Mouse (Mus musculus): ENCODE results near the gene Vmn1r2. TPM values are rescaled to one million over a fixed set of nuclear protein-coding genes. Genes with fewer than 3 reads are reported as not detected.
"Not testable (repeated sequence)": the region's sequence is repeated elsewhere in the genome, so short reads cannot be mapped to it uniquely, and the experiment has no call there.

Vmn1r2 gene
- not detected in 2 replicates for total RNA-seq (2021)
- long read RNA-seq, experiment 1: 0 reads
- long read RNA-seq, experiment 2: 0 reads

DNA sequence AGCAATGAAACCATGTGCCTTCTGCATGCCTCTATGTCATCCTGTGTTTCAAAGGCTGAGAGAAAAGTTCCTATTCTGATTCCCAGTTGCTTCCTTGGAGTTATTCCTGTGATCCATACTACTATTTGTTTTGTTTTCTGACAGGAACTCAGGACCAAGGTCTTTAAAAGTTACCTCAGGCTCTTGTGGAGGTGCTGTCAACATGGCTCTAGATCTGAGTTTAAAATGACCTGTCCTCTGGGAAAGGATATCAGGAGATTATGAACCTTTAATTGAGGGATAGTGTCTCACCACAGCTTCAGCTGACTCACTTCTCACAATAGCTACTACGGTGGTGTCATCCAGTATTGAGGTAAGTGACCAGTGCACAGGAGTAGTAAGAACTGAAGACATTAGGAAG lies at the start of gene Vmn1r2:
Gene Vmn1r2, plus strand, starts transcription at position 301 of the 400 bp plus-strand sequence.
- DNase-seq: not testable (repeated sequence)

DNA sequence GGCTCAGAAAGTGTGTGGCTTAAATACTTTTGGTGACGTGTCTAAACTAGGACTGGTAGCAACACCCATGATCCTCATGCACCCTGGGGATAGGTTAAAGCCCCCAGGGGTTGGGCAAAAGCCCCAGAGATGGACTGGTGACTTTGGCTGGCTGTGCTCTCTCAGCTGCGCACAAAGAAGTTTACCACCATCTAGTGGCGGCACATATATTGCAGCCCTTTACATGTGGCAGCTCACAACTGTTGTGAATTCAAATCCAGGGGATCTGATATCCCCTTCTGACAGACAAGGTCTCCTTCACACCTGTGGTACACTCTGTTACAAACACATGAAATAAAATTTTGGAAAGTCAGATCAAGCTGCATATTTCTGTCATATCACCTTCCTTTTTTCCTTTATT lies 19.2 kb upstream of the Vmn1r2 start:
- not testable (repeated sequence) for DNase-seq

DNA sequence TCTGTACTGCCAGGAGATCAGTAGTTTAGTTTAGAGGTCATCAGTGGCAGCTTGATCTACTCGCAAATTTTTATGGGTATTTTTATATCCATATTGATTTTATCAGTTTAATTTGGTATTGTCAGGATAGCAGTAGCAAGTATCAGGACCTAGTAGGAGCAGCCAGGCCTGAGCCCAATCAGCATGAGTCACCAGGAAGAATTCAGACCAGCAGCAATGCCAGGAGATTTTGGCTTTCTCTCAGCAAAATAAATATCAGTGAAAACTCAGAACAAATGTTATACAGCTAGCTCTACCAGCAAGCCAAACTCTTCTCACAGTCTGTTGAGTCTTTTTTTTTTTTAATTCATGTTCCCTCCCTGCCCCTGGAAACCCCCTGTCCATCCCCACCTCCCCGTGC lies 13.8 kb upstream of the Vmn1r2 start:
- peak; percentile 10 for DNase-seq

DNA sequence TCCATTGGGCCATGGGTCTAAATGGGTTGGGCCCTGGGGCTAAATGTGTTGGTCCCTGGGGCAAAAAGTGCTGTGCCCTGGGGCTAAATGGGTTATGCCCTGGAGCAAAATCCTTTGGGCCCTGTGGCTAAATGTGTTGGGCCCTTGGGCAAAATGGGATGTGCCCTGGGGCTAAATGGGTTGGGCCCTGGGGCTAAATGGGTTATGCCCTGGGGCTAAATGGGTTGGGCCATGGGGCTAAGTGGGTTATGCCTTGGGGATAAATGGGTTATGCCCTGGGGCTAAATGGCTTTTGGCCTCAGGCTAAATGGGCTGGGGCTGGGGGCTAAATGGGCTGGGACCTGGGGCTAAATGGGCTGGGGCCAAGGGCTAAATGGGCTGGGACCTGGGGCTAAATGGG lies 2.7 kb upstream of the Vmn1r2 start:
- DNase-seq: peak; percentile 3

DNA sequence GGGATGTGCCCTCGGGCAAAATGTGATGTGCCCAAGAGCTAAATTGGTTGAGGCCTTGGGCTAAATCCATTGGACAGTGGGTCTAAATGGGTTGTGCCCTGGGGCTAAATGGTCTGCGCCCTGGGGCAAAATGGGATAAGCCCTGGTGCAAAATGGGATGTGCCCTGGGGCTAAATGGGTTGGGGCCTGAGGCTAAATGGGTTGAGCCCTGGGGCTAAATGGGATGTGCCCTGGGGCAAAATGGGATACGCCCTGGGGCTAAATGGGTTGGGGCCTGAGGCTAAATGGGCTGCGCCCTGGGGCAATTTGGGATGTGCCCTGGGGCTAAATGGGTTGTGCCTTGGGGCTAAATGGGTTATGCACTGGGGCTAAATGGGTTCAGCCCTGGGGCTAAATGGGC lies 2.1 kb upstream of the Vmn1r2 start:
- DNase-seq: peak; percentile 23

DNA sequence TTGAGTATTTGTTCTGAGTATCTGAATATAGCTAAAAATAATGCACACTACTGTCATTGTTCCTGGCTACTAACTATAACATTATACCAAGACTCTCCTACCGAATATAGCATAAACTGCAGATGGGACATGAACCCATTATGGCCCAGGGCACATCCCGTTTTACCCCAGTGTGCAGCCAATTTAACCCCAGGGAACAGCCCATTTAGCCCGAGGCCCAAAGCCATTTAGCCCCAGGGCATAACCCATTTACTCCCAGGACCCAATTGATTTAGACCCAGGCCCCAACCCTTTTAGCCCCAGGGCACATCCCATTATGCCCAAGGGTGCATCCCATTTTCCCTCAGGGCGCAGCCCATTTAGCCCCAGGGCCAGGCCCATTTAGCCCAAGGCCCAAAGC lies 7.5 kb downstream of the Vmn1r2 start:
- DNase-seq: not testable (repeated sequence)

DNA sequence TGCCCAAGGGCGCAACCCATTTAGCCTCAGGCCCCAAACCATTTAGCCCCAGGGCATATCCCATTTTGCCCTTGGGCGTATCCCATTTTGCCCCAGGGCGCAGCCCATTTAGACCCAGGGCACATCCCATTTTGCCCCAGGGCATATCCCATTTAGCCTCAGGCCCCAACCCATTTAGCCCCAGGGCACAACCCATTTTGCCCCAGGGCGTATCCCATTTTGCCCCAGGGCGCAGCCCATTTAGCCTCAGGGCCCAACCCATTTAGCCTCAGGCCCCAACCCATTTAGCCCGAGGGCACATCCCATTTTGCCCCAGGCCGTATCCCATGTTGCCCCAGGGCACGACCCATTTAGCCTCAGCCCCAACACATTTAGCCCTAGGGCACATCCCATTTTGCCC lies 8.6 kb downstream of the Vmn1r2 start:
- not testable (repeated sequence) for DNase-seq

DNA sequence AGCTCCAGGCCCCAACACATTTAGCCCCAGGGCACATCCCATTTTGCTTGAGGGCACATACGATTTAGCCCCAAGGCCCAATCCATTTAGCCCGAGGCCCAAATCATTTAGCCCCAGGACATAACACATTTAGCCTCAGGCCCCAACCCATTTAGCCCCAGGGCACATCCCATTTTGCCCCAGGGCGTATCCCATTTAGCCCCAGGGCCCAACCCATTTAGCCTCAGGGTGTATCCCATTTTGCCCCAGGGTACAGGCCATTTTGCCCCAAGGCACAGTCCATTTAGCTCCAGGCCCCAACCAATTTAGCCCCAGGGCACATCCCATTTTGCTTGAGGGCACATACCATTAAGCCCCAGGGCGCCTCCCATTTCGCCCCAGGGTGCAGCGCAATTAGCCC lies 9.1 kb downstream of the Vmn1r2 start:
- not testable (repeated sequence) for DNase-seq

DNA sequence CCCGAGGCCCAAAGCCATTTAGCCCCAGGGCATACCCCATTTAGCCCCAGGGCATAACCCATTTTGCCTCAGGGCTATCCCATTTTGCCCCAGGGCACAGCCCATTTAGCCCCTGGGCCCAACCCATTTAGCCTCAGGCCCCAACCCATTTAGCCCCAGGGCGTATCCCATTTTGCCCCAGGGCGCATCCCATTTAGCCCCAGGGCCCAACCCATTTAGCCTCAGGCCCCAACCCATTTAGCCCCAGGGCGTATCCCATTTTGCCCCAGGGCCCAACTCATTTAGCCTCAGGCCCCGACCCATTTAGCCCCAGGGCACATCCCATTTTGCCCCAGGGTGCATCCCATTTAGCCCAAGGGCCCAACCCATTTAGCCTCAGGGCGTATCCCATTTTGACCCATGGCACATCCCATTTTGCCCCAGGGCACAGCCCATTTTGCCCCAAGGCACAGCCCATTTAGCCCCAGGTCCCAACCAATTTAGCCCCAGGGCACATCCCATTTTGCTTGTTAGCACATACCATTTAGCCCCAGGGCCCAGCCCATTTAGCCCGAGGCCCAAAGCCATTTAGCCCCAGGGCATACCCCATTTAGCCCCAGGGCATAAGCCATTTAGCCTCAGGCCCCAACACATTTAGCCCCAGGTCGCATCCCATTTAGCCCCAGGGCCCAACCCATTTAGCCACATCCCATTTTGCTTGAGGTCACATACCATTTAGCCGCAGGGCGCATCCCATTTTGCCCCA lies 9.8 kb downstream of the Vmn1r2 start:
- DNase-seq: not testable (repeated sequence)

DNA sequence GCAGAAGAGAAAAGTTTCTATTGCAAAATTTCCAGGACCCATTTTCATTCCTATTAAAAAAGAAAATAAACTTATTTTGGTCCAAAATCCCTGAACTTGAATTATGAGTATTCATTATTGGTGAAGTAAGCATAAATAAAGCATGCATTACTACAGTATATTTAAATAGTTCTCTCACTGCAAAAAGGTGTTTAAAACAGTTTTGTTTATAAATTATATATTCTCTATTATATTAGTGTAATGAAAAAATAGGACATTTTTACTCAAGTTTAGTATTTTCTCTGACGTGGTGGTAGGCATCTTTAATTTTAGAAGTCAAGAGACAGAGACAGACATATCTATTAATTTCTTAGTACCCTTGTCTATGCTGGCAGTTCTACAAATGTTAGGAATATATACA lies 18.1 kb downstream of the Vmn1r2 start, which contains the start of gene Vmn1r3:
Gene Vmn1r3, minus strand, starts transcription at position 101 of the 400 bp plus-strand sequence.
- DNase-seq: not testable (repeated sequence)

DNA sequence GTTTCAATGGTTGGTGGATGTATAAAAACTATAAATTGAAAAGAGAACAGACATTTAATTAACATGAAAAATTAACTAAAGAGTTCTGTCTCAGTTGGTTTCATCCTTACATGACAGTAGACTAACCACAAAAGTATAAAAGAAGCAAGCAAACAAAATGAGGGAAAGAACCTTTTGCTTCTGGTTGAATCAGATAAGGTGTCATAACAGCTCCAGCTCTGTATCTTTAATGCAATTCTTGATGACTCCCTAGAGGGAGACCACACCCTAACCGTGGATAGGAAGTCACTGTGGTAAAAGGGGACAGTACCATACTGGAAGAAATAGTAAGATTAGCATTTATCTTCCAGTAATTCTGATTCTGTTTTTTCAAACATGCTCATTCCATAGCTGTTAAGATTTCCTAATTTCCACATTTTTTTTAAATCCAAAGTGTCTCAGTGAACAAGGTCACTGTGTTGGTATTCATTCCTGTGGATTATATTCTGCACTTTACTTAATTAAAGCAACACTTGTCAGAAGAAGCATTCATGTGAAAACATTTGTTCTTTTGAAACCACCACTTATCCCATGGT lies 42.6 kb downstream of the Vmn1r2 start:
- DNase-seq: not testable (repeated sequence)

DNA sequence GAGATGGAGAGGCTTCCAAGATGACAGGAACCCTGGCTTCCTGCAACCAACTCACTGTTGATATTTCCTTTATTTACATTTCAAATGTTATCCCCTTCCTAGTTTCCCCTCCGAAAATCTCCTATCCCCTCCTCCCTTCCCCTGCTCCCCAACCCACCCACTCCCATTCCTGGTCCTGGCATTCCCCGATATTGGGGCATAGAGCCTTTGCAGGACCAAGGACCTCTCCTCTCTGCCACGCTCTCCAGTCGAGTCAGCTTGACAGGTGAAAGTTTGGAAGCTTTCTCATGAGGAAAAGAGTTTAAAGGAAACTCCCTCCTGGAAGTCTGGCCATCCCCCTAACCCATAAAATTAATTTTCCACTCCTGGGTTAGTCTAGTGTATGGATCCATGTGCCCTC lies 46.2 kb downstream of the Vmn1r2 start:
- DNase-seq: not testable (repeated sequence)

DNA sequence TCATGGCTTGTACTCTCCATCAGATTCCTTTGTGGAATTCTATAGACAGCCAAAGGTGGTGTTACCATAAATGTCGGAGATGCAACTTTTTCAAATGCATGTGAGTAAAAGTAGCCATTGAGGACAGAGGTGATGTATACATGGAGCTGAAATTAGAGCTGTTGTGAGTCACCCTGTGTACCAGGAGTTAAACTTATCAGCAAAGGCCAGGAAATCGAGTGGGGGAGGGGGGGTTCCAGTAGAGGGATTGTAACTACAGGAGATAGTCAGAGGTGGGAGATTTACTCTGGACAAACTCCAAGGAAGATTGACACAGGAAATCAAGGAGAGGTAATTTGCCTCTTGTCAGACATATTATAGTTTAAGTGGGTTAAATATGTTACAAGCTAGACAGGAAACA lies 49.3 kb downstream of the Vmn1r2 start:
- DNase-seq: not testable (repeated sequence)

Other genes with a start within 250 kb of the Vmn1r2 start
- not detected in 2 replicates for gene Vmn1r3, start 18.0 kb downstream of the Vmn1r2 start, total RNA-seq (2021)

Measured in adrenal gland, postnatal 14 days (tissue).